Mouse (Mus musculus) bone marrow macrophage, adult 2 months (primary cell): ENCODE measurements around the gene Tgfbr1.

Source experiments
- CTCF ChIP-seq: IDR thresholded peaks from 2 replicates; pipeline ENCODE4 v1.5.1; 2012; ENCODE audit warnings: low read depth, mild to moderate bottlenecking, low read length, moderate library complexity
- POLR2A ChIP-seq: IDR thresholded peaks from 2 replicates; pipeline ENCODE4 v1.6.1; 2012; ENCODE audit warnings: mild to moderate bottlenecking, low read depth, low read length, borderline replicate concordance

- TF ChIP-seq CTCF (no peak), POLR2A (no peak)
These were observed 41.1 kb upstream of the Tgfbr1 start for GRCm38 (mm10) chr4:47311929-47312328.
